Mouse (Mus musculus) C2C12 (cell line): Measurements from ENCODE around the gene Yap1.

Experiments
- CEBPB ChIP-seq: IDR thresholded peaks from one replicate; pipeline ENCODE4 v1.6.1; 2011; ENCODE audit warnings: low read depth, mild to moderate bottlenecking, control low read depth, moderate library complexity
- CTCF ChIP-seq: IDR thresholded peaks from one replicate; pipeline ENCODE4 v1.5.1; 2011; ENCODE audit not compliant: control insufficient read depth, insufficient read depth, insufficient read length
- FOSL1 ChIP-seq: IDR thresholded peaks from one replicate; pipeline ENCODE4 v1.8.0; 2011; ENCODE audit warnings: mild to moderate bottlenecking, low read length; ENCODE audit not compliant: poor library complexity, insufficient read depth, severe bottlenecking
- MAX ChIP-seq: IDR thresholded peaks from one replicate; pipeline ENCODE4 v1.6.1; 2011; ENCODE audit warnings: mild to moderate bottlenecking, control low read depth
- MYOD1 ChIP-seq: IDR thresholded peaks from one replicate; pipeline ENCODE4 v1.6.1; 2011; ENCODE audit warnings: low read depth; ENCODE audit not compliant: control insufficient read depth, insufficient read length
- MYOG ChIP-seq: IDR thresholded peaks from one replicate; pipeline ENCODE4 v1.6.1; 2011; ENCODE audit not compliant: control insufficient read depth, insufficient read length; ENCODE audit errors: extremely low read depth
- USF1 ChIP-seq: IDR thresholded peaks from one replicate; pipeline ENCODE4 v1.6.1; 2011; ENCODE audit warnings: low read depth, mild to moderate bottlenecking, control low read depth, moderate library complexity

DNA sequence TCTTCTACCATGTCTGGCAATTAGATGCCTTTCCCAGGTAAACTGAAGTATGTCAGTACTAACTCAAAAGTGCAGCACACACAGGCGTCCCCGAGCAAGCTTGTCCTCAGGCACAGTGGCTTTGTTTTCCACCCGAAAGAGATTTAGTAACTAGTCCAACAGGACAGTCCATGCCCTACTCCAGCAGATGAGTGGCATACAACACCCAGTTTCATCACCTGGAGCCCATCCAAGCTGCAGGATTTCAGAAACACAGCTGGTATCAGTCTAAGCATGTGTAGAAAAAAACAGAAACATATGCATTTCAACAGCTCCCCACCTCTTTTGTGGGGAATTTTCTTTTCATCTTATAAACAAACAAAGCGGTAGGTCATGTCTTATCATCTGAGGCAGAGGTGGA, 13.5 kb downstream of the Yap1 start:
- TF ChIP-seq MYOG = no peak
- no peak for TF ChIP-seq CTCF
- no peak for TF ChIP-seq CEBPB
- TF ChIP-seq USF1 = no peak
- TF ChIP-seq MAX = no peak
- TF ChIP-seq MYOD1 = no peak
- TF ChIP-seq FOSL1 = no peak
